25 mouse cellular contexts compared by ENCODE assay signal in genomic region chr8:113652450-113652849, GRCm38 (mm10). TPM values are rescaled to one million over a fixed set of nuclear protein-coding genes. Genes with fewer than 3 reads are reported as not detected.
DNase-seq lines count a peak whose midpoint lies in the region; ATAC-seq and TF ChIP-seq lines count a peak whose summit lies in the region.
"Had no signal": no experiment of that assay in that cellular context is flagged by ENCODE, and none has a peak within 500 bp of the region (broad histone marks: within the 10 kb centered on the region; RNA-seq: fewer than 3 reads in every experiment).

No protein-coding gene starts in this region.

- TF ChIP-seq CTCF in forebrain, postnatal 0 days (IDR thresholded peaks at IDR 0.05; ENCODE audit: low read depth) = no peak

- H3K9ac ChIP-seq in forebrain, embryonic 11.5 days (ENCODE audit: low read length) = no peak overlapping the region
- no peak overlapping the region for H3K9ac ChIP-seq in forebrain, postnatal 0 days
- no peak overlapping the region for H3K9ac ChIP-seq in limb, embryonic 12.5 days (replicated peaks)

- 89% methylated on average over 12 of the region's 12 CpGs for WGBS in forebrain, embryonic 11.5 days
- WGBS in forebrain, postnatal 0 days = 85% methylated on average over 11 of the region's 12 CpGs
- 82% methylated on average over 12 of the region's 12 CpGs for WGBS in limb, embryonic 12.5 days
- WGBS in limb, embryonic 10.5 days = 82% methylated on average over 12 of the region's 12 CpGs

- H3K9me3 ChIP-seq in forebrain, embryonic 11.5 days (ENCODE audit: control insufficient read depth, low read length) = no peaks in the 10 kb centered on the region
- H3K9me3 ChIP-seq in forebrain, postnatal 0 days (ENCODE audit: low read length) = no peaks in the 10 kb centered on the region
- no peaks in the 10 kb centered on the region for H3K9me3 ChIP-seq in limb, embryonic 12.5 days
- no peaks in the 10 kb centered on the region for H3K9me3 ChIP-seq in limb, embryonic 10.5 days (replicated peaks)

- no peaks in the 10 kb centered on the region for H3K4me1 ChIP-seq in forebrain, embryonic 11.5 days (replicated peaks; ENCODE audit: control insufficient read depth, insufficient read depth, low read length)
- H3K4me1 ChIP-seq in forebrain, postnatal 0 days (ENCODE audit: insufficient read depth) = no peaks in the 10 kb centered on the region
- no peaks in the 10 kb centered on the region for H3K4me1 ChIP-seq in limb, embryonic 12.5 days (replicated peaks)
- H3K4me1 ChIP-seq in limb, embryonic 10.5 days = no peaks in the 10 kb centered on the region

- no peak overlapping the region for H3K4me2 ChIP-seq in forebrain, embryonic 11.5 days (ENCODE audit: low read depth, low read length, severe bottlenecking)
- H3K4me2 ChIP-seq in forebrain, postnatal 0 days (ENCODE audit: low read depth) = no peak overlapping the region
- H3K4me2 ChIP-seq in limb, embryonic 12.5 days = no peak overlapping the region

- H3K4me3 ChIP-seq in forebrain, embryonic 11.5 days (ENCODE audit: low read depth, low read length) = no peak overlapping the region
- no peak overlapping the region for H3K4me3 ChIP-seq in forebrain, postnatal 0 days (ENCODE audit: low read depth, low read length)
- H3K4me3 ChIP-seq in limb, embryonic 12.5 days (replicated peaks) = no peak overlapping the region
- no peak overlapping the region for H3K4me3 ChIP-seq in limb, embryonic 10.5 days

- intact Hi-C loops in heart, postnatal 14 days (cut with DNase I) = no loop called here

- no peaks in the 10 kb centered on the region for H3K27me3 ChIP-seq in forebrain, embryonic 11.5 days (ENCODE audit: control insufficient read depth, insufficient read depth, low read length)
- H3K27me3 ChIP-seq in forebrain, postnatal 0 days (ENCODE audit: insufficient read depth, low read length) = no peaks in the 10 kb centered on the region
- peaks cover 14% of the 10 kb centered on the region; the same call in 1 of the 2 replicates for H3K27me3 ChIP-seq in limb, embryonic 12.5 days
- H3K27me3 ChIP-seq in limb, embryonic 10.5 days (ENCODE audit: low read depth, poor library complexity, severe bottlenecking) = 0 out of 2 replicates have a peak, but pooled peaks cover 11% of the 10 kb centered on the region
- H3K27me3 ChIP-seq: CH12.LX had no signal

- no peaks in the 10 kb centered on the region for H3K36me3 ChIP-seq in forebrain, embryonic 11.5 days (ENCODE audit: control insufficient read depth, insufficient read depth, low read length)
- no peaks in the 10 kb centered on the region for H3K36me3 ChIP-seq in forebrain, postnatal 0 days (ENCODE audit: insufficient read depth)
- H3K36me3 ChIP-seq in limb, embryonic 12.5 days = no peaks in the 10 kb centered on the region
- no peaks in the 10 kb centered on the region for H3K36me3 ChIP-seq in limb, embryonic 10.5 days
- H3K36me3 ChIP-seq: G1E had no signal

- no peak for ATAC-seq in forebrain, embryonic 11.5 days (replicated peaks; ENCODE audit: low FRiP score)
- no peak for ATAC-seq in forebrain, postnatal 0 days
- ATAC-seq in limb, embryonic 12.5 days (ENCODE audit: insufficient number of reproducible peaks, insufficient read depth, low FRiP score, low TSS enrichment, low read depth) = peak; percentile 52; the same call in 1 of the 2 replicates
- ATAC-seq: activated CD4-positive, CD25-positive, alpha-beta regulatory T cell, adult 4 months; CD4-positive, CD25-positive, alpha-beta regulatory T cell, adult 4 months; Patski had no signal

- no peak overlapping the region for H3K27ac ChIP-seq in forebrain, embryonic 11.5 days (ENCODE audit: low read depth, low read length)
- no peak overlapping the region for H3K27ac ChIP-seq in forebrain, postnatal 0 days (ENCODE audit: low read depth, low read length)
- no peak overlapping the region for H3K27ac ChIP-seq in limb, embryonic 12.5 days
- H3K27ac ChIP-seq in limb, embryonic 10.5 days = no peak overlapping the region

- peak; percentile 44 for DNase-seq in forebrain, embryonic 11.5 days (ENCODE audit: low spot score)
- no peak for DNase-seq in forebrain, postnatal 0 days
- DNase-seq in heart, adult 11 months = peak; percentile 74
- DNase-seq in heart, postnatal 14 days = no peak
- DNase-seq in limb, embryonic 10.5 days (ENCODE audit: low spot score) = no peak
- DNase-seq: adrenal gland, adult 2 months; adrenal gland, adult 8-10 months; adrenal gland, postnatal 10 days; adrenal gland, postnatal 14 days; adrenal gland, postnatal 25 days; adrenal gland, postnatal 36 days; B cell, adult 2 months; cerebellum, adult 11 months; cerebellum, adult 11-12 months; cerebellum, adult 18-20 months had no signal

RNA-seq across cellular contexts. Expression of gene Syce1l, which starts 9.4 kb away (rescaled TPM):
- polyA plus RNA-seq in forebrain, embryonic 11.5 days (2014; fragmentation: Nextera tagmentation; extraction: Ambion mirVana) = not detected in 2 replicates
- total RNA-seq in forebrain, postnatal 0 days (2014; rRNA removed) = 0.77 TPM in 1 of 2 replicates, not detected in the other
- 0.26 TPM in 1 of 2 replicates, not detected in the other for polyA plus RNA-seq in forebrain, postnatal 0 days (2015; fragmentation: Nextera tagmentation; extraction: Ambion mirVana)
- total RNA-seq in heart, postnatal 14 days (2021) = not detected
- polyA plus RNA-seq in limb, embryonic 12.5 days (2016; fragmentation: Nextera tagmentation; extraction: Ambion mirVana) = not detected in 2 replicates
- not detected in 2 replicates for polyA plus RNA-seq in limb, embryonic 10.5 days (2016; fragmentation: Nextera tagmentation; extraction: Ambion mirVana)
- total RNA-seq: adrenal gland, adult 18-20 months; adrenal gland, adult 2 months; adrenal gland, postnatal 14 days; adrenal gland, postnatal 25 days; ES-E14; G1E; MEL had no signal
- polyA plus RNA-seq: activated CD4-positive, CD25-positive, alpha-beta regulatory T cell, adult 4 months; adrenal gland, adult 2 months; C2C12; CD4-positive, CD25-positive, alpha-beta regulatory T cell, adult 4 months; Patski had no signal

RNA-seq across cellular contexts. Expression of gene Mon1b, which starts 17.1 kb away (rescaled TPM):
- 14.3 and 14.4 TPM in 2 replicates for polyA plus RNA-seq in forebrain, embryonic 11.5 days (2014; fragmentation: Nextera tagmentation; extraction: Ambion mirVana)
- 20.1 and 23.7 TPM in 2 replicates for total RNA-seq in forebrain, postnatal 0 days (2014; rRNA removed)
- polyA plus RNA-seq in forebrain, postnatal 0 days (2015; fragmentation: Nextera tagmentation; extraction: Ambion mirVana) = 9.2 and 10.4 TPM in 2 replicates
- 1 to 10 TPM; 6.5 to 6.7 TPM for total RNA-seq in heart, postnatal 14 days (2021)
- 4.5 and 6.2 TPM in 2 replicates for polyA plus RNA-seq in limb, embryonic 12.5 days (2016; fragmentation: Nextera tagmentation; extraction: Ambion mirVana)
- 7.4 and 7.7 TPM in 2 replicates for polyA plus RNA-seq in limb, embryonic 10.5 days (2016; fragmentation: Nextera tagmentation; extraction: Ambion mirVana)

Comparison
In these comparisons a context has a peak if more than half of its experiments do, and no peak if none do; other contexts are left out.
1. DNase-seq: peak in forebrain, embryonic 11.5 days (single experiment) and heart, adult 11 months (single experiment); none in forebrain, postnatal 0 days (single experiment), heart, postnatal 14 days (0 of 2) and limb, embryonic 10.5 days (single experiment).